Mouse (Mus musculus): ENCODE data around the gene Klhl33. TPM values are rescaled to one million over a fixed set of nuclear protein-coding genes. Genes with fewer than 3 reads are reported as not detected.
A peak's percentile ranks its signal among the peaks of the same experiment; 100 is the strongest.
"Not testable (repeated sequence)": the region's sequence is repeated elsewhere in the genome, so short reads cannot be mapped to it uniquely, and the experiment has no call there.

Gene Klhl33
- polyA plus RNA-seq (2015; fragmentation: Nextera tagmentation; extraction: Ambion mirVana), result 3.4 and 4.1 TPM in 2 replicates

GRCm38 (mm10) chr14:50897374-50897765, at the start of gene Klhl33:
Gene Klhl33, minus strand, starts transcription at chr14:50897507.
- ATAC-seq (ENCODE audit: low FRiP score), result peak; percentile 18; the same call in 1 of the 2 replicates
- H3K27ac ChIP-seq (replicated peaks), result peak within 1 kb of the TSS; percentile 65
- WGBS, result 49% methylated on average over 7 of the region's 7 CpGs

GRCm38 (mm10) chr14:50945526-50945925, 48.2 kb upstream of the Klhl33 start:
- H3K27me3 ChIP-seq (replicated peaks); H3K9me3 ChIP-seq (replicated peaks); ATAC-seq (ENCODE audit: low FRiP score); H3K36me3 ChIP-seq: not testable (repeated sequence)
- H3K4me3 ChIP-seq (replicated peaks), result peak overlapping the region; percentile 46
- H3K9ac ChIP-seq (replicated peaks), result peak overlapping the region; percentile 43
- H3K4me2 ChIP-seq, result peak overlapping the region; percentile 63
- H3K4me1 ChIP-seq, result peaks cover 12% of the 10 kb centered on the region
- 32% methylated on average over 3 of the region's 3 CpGs for WGBS
- peak overlapping the region; percentile 82; the same call in 1 of the 2 replicates for H3K27ac ChIP-seq (replicated peaks)

More at GRCm38 (mm10) chr14:50897374-50897765, at the start of gene Klhl33:
- H3K4me3 ChIP-seq (replicated peaks), result peak within 1 kb of the TSS; percentile 51
- 0 out of 2 replicates have a peak, but pooled peaks cover 5% of the 10 kb centered on the region for H3K27me3 ChIP-seq (replicated peaks)
- H3K9ac ChIP-seq (replicated peaks), result peak within 1 kb of the TSS; percentile 66
- no peaks in the 10 kb centered on the region for H3K9me3 ChIP-seq (replicated peaks)
- H3K4me1 ChIP-seq, result peaks cover 15% of the 10 kb centered on the region
- no peaks in the 10 kb centered on the region for H3K36me3 ChIP-seq
- H3K4me2 ChIP-seq, result peak within 1 kb of the TSS; percentile 90

GRCm38 (mm10) chr14:50945081-50945480, 47.8 kb upstream of the Klhl33 start:
- 9% methylated on average over 6 of the region's 6 CpGs for WGBS
- peak overlapping the region; percentile 43 for H3K9ac ChIP-seq (replicated peaks)
- H3K27me3 ChIP-seq (replicated peaks); H3K36me3 ChIP-seq; H3K9me3 ChIP-seq (replicated peaks): not testable (repeated sequence)
- H3K4me1 ChIP-seq, result peaks cover 12% of the 10 kb centered on the region
- H3K4me2 ChIP-seq, result peak overlapping the region; percentile 63
- peak overlapping the region; percentile 82 for H3K27ac ChIP-seq (replicated peaks)
- H3K4me3 ChIP-seq (replicated peaks), result peak overlapping the region; percentile 46
- ATAC-seq (ENCODE audit: low FRiP score), result peak; percentile 43; the same call in 1 of the 2 replicates

GRCm38 (mm10) chr14:50944668-50945033, 47.3 kb upstream of the Klhl33 start:
- not testable (repeated sequence) for H3K36me3 ChIP-seq; H3K9me3 ChIP-seq (replicated peaks); H3K27me3 ChIP-seq (replicated peaks)
- Histone ChIP-seq H3K27ac (replicated peaks) (peak overlapping the region; percentile 82), H3K4me2 (peak overlapping the region; percentile 63), H3K9ac (replicated peaks) (peak overlapping the region; percentile 43), H3K4me3 (replicated peaks) (peak overlapping the region; percentile 46), H3K4me1 (peaks cover 12% of the 10 kb centered on the region)
- WGBS, result 0% methylated on average over 15 of the region's 15 CpGs
- peak; percentile 98 for ATAC-seq (ENCODE audit: low FRiP score)

GRCm38 (mm10) chr14:50943932-50944667, 46.8 kb upstream of the Klhl33 start, which contains the start of gene Gm49342:
Gene Gm49342, plus strand, starts transcription at chr14:50944517.
- H3K4me1 ChIP-seq, result peaks cover 12% of the 10 kb centered on the region
- H3K27ac ChIP-seq (replicated peaks), result peak within 1 kb of the TSS; percentile 82
- peak within 1 kb of the TSS; percentile 43 for H3K9ac ChIP-seq (replicated peaks)
- ATAC-seq (ENCODE audit: low FRiP score), result peak; percentile 95
- H3K27me3 ChIP-seq (replicated peaks), result no peaks in the 10 kb centered on the region
- peak within 1 kb of the TSS; percentile 46 for H3K4me3 ChIP-seq (replicated peaks)
- no peaks in the 10 kb centered on the region for H3K36me3 ChIP-seq
- H3K4me2 ChIP-seq, result peak within 1 kb of the TSS; percentile 63
- 20% methylated on average over 31 of the region's 31 CpGs for WGBS
- no peaks in the 10 kb centered on the region for H3K9me3 ChIP-seq (replicated peaks)

- Histone ChIP-seq H3K36me3 (no peaks in the 10 kb centered on the region), H3K4me3 (replicated peaks) (no peak overlapping the region), H3K27me3 (replicated peaks) (no peaks in the 10 kb centered on the region), H3K9me3 (replicated peaks) (no peaks in the 10 kb centered on the region), H3K9ac (replicated peaks) (no peak overlapping the region), H3K4me2 (no peak overlapping the region), H3K27ac (replicated peaks) (no peak overlapping the region), H3K4me1 (peaks cover 3% of the 10 kb centered on the region; the same call in 1 of the 2 replicates)
- ATAC-seq (ENCODE audit: low FRiP score), result no peak
- 45% methylated on average over 2 of the region's 2 CpGs for WGBS
Observed at GRCm38 (mm10) chr14:50938940-50939339, 41.6 kb upstream of the Klhl33 start.

- 93% methylated on average over 3 of the region's 3 CpGs for WGBS
- Histone ChIP-seq H3K27me3 (replicated peaks) (no peaks in the 10 kb centered on the region), H3K36me3 (no peaks in the 10 kb centered on the region), H3K27ac (replicated peaks) (no peak overlapping the region), H3K9ac (replicated peaks) (no peak overlapping the region), H3K9me3 (replicated peaks) (no peaks in the 10 kb centered on the region), H3K4me1 (no peaks in the 10 kb centered on the region), H3K4me2 (no peak overlapping the region), H3K4me3 (replicated peaks) (no peak overlapping the region)
- no peak for ATAC-seq (ENCODE audit: low FRiP score)
Observed at GRCm38 (mm10) chr14:50938119-50938908, 41.0 kb upstream of the Klhl33 start.

GRCm38 (mm10) chr14:50936649-50937048, 39.3 kb upstream of the Klhl33 start:
- no peaks in the 10 kb centered on the region for H3K36me3 ChIP-seq
- H3K27me3 ChIP-seq (replicated peaks), result no peaks in the 10 kb centered on the region
- no peaks in the 10 kb centered on the region for H3K9me3 ChIP-seq (replicated peaks)
- no peak overlapping the region for H3K4me2 ChIP-seq
- no peak overlapping the region for H3K4me3 ChIP-seq (replicated peaks)
- ATAC-seq (ENCODE audit: low FRiP score), result no peak
- 76% methylated on average over 1 of the region's 1 CpGs for WGBS
- peaks cover 1% of the 10 kb centered on the region for H3K4me1 ChIP-seq
- H3K27ac ChIP-seq (replicated peaks), result no peak overlapping the region
- H3K9ac ChIP-seq (replicated peaks), result no peak overlapping the region

- Histone ChIP-seq H3K27me3 (replicated peaks) (no peaks in the 10 kb centered on the region), H3K4me1 (peaks cover 37% of the 10 kb centered on the region), H3K36me3 (peaks cover 23% of the 10 kb centered on the region), H3K4me3 (replicated peaks) (peak overlapping the region; percentile 93), H3K27ac (replicated peaks) (peak overlapping the region; percentile 90), H3K9ac (replicated peaks) (peak overlapping the region; percentile 71), H3K4me2 (peak overlapping the region; percentile 70), H3K9me3 (replicated peaks) (no peaks in the 10 kb centered on the region)
- WGBS, result 11% methylated on average over 12 of the region's 12 CpGs
- no peak for ATAC-seq (ENCODE audit: low FRiP score)
Observed at GRCm38 (mm10) chr14:50931493-50932020, 34.2 kb upstream of the Klhl33 start.

- Histone ChIP-seq H3K27me3 (replicated peaks) (no peaks in the 10 kb centered on the region), H3K36me3 (peaks cover 30% of the 10 kb centered on the region), H3K27ac (replicated peaks) (peak within 1 kb of the TSS; percentile 90), H3K4me1 (peaks cover 44% of the 10 kb centered on the region), H3K4me2 (peak within 1 kb of the TSS; percentile 76), H3K4me3 (replicated peaks) (peak within 1 kb of the TSS; percentile 93), H3K9ac (replicated peaks) (peak within 1 kb of the TSS; percentile 99), H3K9me3 (replicated peaks) (no peaks in the 10 kb centered on the region)
- under 1% methylated on average over 61 of the region's 68 CpGs for WGBS
- peak; percentile 99 for ATAC-seq (ENCODE audit: low FRiP score)
Observed at GRCm38 (mm10) chr14:50930754-50931492, 33.6 kb upstream of the Klhl33 start, which contains the start of the genes Pip4p1 and Pnp. Gene Pip4p1, minus strand, starts transcription at chr14:50930856. Gene Pnp, plus strand, starts transcription at chr14:50931082.

GRCm38 (mm10) chr14:50930377-50930753, 33.1 kb upstream of the Klhl33 start:
- H3K9ac ChIP-seq (replicated peaks), result peak overlapping the region; percentile 99
- H3K27me3 ChIP-seq (replicated peaks), result no peaks in the 10 kb centered on the region
- peak overlapping the region; percentile 90 for H3K27ac ChIP-seq (replicated peaks)
- no peaks in the 10 kb centered on the region for H3K9me3 ChIP-seq (replicated peaks)
- WGBS, result under 1% methylated on average over 31 of the region's 38 CpGs
- H3K4me3 ChIP-seq (replicated peaks), result peak overlapping the region; percentile 93
- peak overlapping the region; percentile 76 for H3K4me2 ChIP-seq
- peak; percentile 62 for ATAC-seq (ENCODE audit: low FRiP score)
- H3K36me3 ChIP-seq, result peaks cover 30% of the 10 kb centered on the region
- peaks cover 48% of the 10 kb centered on the region for H3K4me1 ChIP-seq
